Mouse (Mus musculus): ENCODE measurements at regions not wholly inside any gene's neighbourhood (a gene's known extent, or its start where the extent isn't known, plus 50 kb on each side); places are given as distances from the start of the nearest gene placed in this dataset.

- Histone ChIP-seq H3K27ac (ENCODE audit: insufficient read depth, low read depth) (no peak overlapping the region), H3K79me2 (replicated peaks; ENCODE audit: control insufficient read depth, extremely low read depth, insufficient read depth, poor library complexity, severe bottlenecking) (no peaks in the 10 kb centered on the region), H3K9ac (ENCODE audit: insufficient read depth, low read depth) (no peak overlapping the region), H3K4me3 (replicated peaks in 1 of 3; ENCODE audit: low read depth in 2 of 3, low read length in 2 of 3, poor library complexity in 1 of 3) (no peak overlapping the region), H3K4me2 (ENCODE audit: insufficient read depth, low read depth, poor library complexity, severe bottlenecking) (no peak overlapping the region), H3K4me1 (ENCODE audit: control insufficient read depth in 1 of 2, insufficient read depth in 2 of 2) (no peaks in the 10 kb centered on the region), H3K27me3 (replicated peaks) (no peaks in the 10 kb centered on the region), H3K9me3 (replicated peaks; ENCODE audit: low read length) (no peaks in the 10 kb centered on the region), H3K36me3 (replicated peaks in 1 of 2; ENCODE audit: control insufficient read depth in 1 of 2, insufficient read depth in 1 of 2, low read length in 1 of 2) (no peaks in the 10 kb centered on the region)
- in situ Hi-C loops (cut with MboI; ENCODE audit: low pct_ligation_motif_present, low pct_unique_long_range_greater_than_20kb, low sequenced_read_pairs) (no loop called here), dilution Hi-C loops (cut with MboI; ENCODE audit: extremely low pct_ligation_motif_present, extremely low pct_unique_long_range_greater_than_20kb, low sequenced_read_pairs) (no loop called here)
- TF ChIP-seq ELF1 (IDR thresholded peaks at IDR 0.05; ENCODE audit: low read depth, low read length) (no peak), BHLHE40 (IDR thresholded peaks at IDR 0.05; ENCODE audit: low read depth, low read length) (no peak), USF1 (IDR thresholded peaks at IDR 0.05; ENCODE audit: low read depth, low read length) (no peak), SIN3A (IDR thresholded peaks at IDR 0.05; ENCODE audit: low read length) (no peak), CHD1 (IDR thresholded peaks at IDR 0.05; ENCODE audit: low read depth, low read length) (no peak), TBP (conservative IDR thresholded peaks at IDR 0.05; ENCODE audit: low read depth, low read length) (no peak)
- DNase-seq (ENCODE audit: extremely low read depth), result no peak
These were observed 50.5 kb upstream of the Hmgn3 start for GRCm38 (mm10) chr9:83197013-83197412.
